Mouse (Mus musculus): ENCODE measurements at regions not wholly inside any gene's neighbourhood (a gene's known extent, or its start where the extent isn't known, plus 50 kb on each side); places are given as distances from the start of the nearest gene placed in this dataset.
A peak's percentile ranks its signal among the peaks of the same experiment; 100 is the strongest.

DNA sequence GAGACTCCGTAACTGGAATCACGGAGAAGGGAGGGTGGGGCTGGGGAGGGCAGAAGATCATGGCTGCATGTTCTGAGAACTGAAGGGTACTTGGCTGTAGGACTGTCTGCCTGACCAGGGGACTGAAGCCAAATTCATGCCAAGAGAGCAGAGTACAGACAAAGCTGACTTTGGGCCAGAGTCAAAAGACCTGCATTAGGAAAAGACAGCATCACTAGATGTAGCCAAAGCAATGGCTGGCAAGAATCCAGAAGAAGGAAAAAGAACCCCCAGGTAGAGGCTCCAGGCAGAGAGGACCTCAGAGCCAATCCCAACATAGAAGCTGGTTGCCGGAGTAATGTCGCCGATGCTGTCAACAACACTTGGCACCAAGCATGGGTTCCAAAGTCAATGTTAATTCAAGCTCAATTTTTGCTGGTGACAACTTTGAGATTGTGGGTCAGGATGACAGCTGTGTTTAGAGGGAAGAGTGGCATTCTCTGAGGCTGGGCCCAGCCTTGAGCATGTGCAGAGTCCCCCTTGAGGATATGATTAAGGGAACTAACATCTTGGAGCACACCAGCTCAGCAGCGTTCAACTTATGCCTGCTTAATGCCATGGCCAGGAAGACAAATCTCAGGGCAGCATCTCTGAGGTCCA is 124.7 kb downstream of the Erv3 start:
- no peak for DNase-seq (ENCODE audit: low spot score in 2 of 2)

DNA sequence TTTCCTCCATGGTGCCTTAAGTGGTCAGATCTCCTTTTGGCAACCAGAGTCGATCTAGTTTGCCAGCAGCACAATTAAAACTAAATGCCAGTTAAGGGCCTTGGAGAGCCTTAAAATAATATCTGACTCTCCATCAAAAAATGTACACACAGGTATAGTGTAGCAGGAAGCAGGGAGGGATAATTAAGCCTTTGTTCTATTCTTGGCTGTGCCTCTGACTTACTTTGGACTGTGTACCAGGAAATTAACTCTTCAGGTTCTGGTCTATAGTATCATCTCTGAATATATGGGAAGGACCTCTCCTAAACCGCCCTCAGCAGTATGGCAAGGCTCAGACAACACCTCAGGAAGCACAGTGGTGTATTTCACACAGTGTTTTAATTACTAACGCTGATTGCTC is 133.0 kb downstream of the Erv3 start:
- DNase-seq (ENCODE audit: low spot score in 2 of 2): no peak

DNA sequence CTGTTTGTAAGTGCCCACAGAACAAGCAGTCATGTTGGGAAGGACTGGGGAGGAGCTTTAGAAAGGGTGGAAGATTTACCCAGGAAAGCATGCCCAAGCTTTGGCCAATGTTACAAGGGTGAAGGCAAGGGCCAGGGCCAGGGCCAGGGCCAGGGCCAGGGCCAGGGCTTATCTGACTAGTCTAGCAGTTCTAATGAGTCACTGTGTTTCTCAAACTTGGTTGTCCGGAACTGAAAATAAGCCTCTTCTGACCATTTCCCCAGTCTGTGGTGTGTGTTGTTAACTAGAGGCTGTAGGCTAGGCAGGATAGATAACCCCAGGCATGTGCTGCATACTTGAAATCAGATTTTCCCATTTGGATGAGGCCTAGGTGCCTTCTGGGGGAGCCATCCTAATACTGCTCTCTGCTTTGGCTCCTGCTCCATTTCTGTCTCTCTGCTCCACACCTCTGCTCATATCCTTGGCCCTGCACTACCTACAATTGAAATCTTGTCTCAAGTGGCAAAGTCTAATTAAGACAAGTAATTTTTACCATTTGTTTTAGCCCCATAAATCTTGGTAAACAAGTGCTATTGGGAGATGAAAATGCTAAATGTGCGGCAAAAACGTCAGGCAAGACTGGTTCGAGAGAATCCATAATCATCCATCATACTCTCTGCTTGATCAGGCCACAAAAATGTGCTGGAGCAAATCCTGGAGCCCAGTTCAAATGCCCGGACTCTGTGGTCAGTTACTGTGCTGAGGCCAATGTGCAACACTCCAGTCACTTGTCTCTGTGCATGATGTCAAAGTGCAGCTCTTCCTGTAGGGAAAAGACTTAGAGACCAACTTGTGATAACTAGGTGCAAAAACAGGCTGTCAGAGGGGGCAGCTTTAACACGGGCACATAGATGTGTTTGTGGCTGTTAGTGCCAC is 137.7 kb downstream of the Erv3 start:
- no peak for DNase-seq (ENCODE audit: low spot score in 2 of 2)

DNA sequence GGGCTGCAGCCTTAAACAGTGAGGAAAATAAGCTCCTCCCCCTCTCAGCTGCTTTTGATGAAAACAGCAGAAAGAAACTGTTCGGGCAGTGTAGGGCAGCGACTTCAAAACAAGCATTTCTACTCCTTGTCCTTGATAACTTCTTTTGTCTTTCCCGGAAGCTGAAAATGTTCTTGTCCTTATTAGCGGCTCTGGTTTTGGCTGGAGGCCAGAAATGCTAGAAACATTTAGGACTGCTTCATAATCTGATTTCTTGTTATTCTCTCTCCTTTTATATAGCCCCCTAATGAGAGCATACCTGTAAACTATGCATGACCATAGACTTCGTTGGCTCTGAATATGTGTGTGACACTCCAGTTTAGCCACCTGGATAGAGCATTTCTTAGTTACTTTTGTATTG is 142.0 kb downstream of the Erv3 start:
- DNase-seq (ENCODE audit: low spot score in 2 of 2): no peak

DNA sequence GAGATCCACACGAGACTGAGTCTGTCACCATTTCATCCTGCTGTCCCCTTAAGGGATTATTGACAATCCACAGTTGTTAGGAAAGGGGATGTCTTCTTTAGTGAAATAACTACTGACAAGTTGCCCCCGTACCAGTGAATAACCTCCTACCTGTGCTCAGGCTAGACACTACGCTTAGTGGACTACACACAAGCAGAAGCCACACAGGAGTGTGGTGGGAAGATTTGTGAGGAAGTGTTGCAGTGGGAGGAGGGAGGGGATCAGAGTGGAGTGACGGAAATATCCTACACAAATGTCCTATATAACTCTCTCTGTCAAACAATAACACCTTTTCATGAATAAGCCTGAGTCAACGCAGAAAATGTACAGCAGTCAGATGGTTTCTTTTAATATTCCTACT is 142.7 kb downstream of the Erv3 start:
- no peak for DNase-seq (ENCODE audit: low spot score in 2 of 2)

DNA sequence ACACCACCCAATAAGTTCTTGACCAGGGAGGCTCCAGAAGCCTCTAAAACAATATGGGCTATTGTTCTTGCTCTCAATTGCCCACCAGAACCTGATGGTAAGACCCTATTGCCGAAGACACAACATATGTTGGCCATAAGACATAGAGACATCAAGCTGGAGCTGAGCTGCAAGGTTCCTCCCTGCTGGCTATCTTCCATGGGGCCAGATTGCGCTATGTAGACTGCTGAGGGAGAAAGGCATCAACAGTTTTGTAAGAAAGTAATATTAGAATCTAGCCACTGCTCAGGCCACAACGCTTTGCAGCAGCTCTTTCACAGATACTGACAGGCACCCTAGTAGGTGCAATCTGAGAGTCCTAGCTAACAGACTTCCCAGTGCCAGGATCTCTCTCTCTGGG is 144.2 kb downstream of the Erv3 start:
- DNase-seq (ENCODE audit: low spot score in 2 of 2): no peak

DNA sequence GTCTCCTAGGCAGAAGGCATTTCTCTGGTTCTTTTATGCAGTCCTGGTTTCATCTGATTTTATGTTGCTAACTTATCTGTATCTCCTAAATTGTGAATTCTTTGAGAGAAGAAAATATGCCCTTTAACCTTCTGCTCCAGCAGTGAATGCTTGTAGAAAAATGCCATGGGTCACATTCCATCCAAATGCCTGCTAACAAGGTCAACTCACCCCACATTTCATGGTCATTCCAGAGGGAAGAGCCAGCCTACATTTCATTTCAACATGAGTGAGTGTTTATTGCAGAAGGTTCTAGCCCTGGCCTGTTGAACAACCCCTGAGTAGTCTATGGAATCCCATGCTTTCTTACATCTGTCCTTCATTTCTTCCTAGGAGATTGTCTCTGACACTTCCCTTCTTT is 147.7 kb downstream of the Erv3 start:
- no peak for DNase-seq (ENCODE audit: low spot score in 2 of 2)

DNA sequence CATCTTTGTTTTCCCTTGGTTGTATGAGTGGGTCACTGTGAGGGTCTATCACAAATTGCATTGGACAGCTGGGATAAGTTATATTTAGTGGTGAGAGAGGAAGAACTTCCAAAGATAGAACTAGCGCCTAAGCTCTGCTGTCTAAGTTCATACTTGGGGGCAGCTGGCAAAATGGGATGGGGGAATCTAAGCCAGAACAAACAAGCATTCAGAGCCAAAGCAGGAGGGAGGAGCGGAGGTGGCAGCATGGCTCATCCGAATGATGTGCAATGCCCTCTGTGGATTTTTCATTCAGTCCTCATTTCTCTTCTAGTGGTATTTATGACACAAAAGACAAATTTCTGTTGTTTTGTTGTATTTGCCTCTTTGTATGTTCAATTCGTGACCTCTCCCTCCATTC is 144.5 kb upstream of the Adra1d start:
- no peak for DNase-seq (ENCODE audit: low spot score in 2 of 2)

DNA sequence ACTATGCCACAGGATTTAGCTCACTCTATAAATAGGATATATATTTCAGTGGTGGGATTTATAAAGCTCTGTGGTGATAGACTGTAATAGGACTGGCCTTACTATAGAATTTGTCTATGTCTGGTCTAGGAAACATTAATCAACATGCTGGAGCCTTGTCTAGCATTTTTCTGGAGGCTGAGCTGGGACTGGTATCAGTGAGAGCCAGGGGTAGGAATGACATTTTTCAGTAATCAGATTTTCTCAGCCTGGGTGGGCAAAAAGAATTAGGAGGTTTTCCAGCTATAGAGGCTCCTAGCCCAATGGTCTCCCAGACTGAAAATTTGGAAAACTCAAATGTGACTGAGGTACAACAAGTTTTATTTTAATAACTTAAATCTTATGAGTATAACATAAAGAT is 142.3 kb upstream of the Adra1d start:
- DNase-seq (ENCODE audit: low spot score in 2 of 2): no peak

DNA sequence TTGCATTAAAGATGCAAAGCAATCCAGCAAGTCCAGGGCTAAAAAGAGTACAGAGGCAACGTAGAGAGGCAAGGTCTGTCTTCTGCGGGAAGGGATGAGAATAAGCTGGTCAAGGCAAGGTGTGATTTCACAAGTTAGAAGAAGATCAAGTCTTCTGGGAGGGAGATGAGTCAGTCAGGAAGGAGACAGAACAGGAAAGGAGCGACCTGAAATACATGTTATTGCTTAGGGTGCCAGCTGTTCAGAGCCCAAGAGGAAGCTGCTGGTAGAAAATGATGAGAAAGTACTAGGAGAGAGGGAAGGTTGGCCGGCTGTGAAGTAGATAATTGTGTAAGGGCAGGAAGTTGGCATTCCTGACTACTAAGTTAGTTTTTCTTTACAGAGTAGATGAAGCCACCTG is 140.1 kb upstream of the Adra1d start:
- DNase-seq (ENCODE audit: low spot score in 2 of 2): no peak

DNA sequence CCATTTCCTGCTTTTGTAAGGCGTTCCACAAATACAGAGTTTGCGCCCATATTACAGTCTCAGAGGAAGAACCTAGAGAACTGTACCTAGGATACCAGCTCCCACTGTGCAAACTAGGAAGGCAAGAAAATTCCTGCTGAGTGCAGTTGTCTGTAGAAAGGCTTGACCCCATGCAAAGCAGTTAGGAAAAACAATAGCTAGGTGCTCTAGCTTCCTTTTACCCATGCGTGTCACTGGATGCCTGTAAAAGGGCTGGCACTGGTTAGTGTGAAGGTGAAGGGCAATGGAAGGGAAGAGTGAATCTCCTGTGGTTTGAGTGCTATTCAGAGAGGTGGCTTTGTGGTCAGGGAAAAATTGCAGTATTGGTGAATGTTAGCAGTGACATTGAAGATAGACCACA is 137.7 kb upstream of the Adra1d start:
- DNase-seq (ENCODE audit: low spot score in 2 of 2): no peak

DNA sequence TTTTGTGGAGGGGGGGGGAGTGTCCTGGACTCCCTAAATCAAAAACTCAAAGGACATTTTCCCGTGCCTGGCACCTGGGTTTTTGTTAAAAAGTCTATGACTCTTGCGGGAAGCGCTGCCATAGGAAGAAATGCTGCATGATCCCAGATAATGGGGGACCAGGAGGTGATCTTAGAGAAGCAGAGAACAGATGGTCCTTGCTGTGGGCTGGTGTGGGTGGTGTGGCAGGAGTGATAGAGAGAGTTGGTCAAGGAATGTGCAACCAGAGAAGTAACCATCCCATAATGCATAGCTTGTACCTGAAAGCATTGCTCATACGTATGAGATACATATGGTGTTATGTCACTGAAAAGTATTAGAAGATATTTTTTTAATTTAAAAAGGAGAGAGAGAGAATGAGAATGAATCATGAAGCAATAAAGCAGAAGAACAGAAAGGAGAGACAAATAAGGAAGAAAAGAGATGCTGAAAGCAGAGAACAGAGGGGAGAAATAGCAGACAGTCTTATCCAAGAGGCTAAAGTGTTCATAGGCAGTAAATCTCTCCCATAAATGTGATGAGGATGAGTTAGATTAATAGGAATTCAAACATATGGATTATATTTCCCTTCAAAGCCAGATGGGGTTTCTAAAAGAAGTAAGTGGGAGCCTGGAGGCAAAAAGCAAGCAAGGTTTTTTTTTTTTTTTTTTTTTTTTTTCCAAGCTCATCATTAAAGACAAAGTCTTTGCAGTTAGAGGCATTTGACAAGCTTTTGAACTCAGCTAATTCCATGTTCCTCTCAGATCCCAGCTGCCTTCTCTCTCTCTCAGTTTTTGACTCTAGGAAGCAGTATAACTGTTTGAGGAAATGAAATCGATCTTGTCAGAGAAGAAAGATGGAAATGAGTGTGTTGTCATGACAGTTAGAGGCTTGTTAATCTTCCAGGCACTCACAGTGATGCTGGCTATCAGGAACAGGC is 136.2 kb upstream of the Adra1d start:
- no peak for DNase-seq (ENCODE audit: low spot score in 2 of 2)

DNA sequence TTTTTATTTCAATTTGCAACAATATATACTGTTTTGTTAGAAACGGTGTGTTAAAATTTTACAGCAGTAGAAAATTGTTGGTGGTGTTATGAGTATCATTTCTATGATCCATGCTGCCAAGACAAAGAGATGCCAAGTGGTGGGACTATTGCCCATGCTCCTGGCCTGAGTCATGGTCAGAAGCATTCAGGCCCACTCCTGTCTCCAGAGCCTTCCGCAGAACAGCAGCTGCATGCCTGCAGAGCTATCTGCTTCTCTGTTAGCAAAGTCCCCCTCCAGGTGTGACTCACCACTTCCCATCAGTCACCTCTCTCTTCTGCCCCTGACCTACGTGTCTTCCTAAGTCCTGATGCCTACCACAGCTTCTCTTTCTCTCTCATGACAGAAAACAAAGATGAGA is 134.2 kb upstream of the Adra1d start:
- DNase-seq (ENCODE audit: low spot score in 2 of 2): no peak

DNA sequence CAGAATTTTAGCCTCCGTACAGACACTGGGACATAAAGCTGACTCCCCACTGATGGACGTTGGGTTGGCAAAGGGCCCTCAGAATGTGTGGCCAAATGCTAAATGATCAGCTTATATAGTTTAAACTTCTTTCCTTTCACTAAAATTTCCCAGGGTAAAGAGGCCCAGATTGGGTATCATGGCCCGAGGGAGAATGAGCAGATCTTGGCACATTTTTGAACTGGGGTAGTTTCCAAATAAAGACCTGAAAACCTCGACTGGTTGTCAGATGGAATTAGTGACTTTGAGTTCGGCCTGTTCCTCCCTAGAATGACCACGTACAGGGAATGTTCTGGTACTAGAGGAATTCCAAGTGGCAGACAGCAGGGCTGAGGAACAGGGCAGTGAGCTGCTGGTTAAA is 127.9 kb upstream of the Adra1d start:
- no peak for DNase-seq (ENCODE audit: low spot score in 2 of 2)

DNA sequence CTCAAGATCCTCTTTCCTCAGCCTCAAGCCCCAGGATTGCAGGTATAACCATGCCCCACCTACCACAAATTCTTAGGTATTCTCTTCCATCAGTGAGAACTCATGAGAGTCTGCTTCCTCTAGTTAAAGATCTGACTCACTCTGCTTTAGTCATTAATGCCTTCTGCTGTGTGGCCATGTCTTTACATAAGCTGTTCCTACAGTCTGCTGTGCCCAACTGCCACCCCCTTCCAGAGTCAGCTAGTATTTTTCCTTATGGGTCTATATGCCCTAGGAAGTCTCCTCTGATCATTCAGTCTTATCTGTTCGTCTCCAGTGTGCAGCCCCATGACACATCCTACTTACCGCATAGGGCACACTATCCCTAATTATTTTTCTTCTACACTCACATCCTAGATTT is 126.2 kb upstream of the Adra1d start:
- no peak for DNase-seq (ENCODE audit: low spot score in 2 of 2)

DNA sequence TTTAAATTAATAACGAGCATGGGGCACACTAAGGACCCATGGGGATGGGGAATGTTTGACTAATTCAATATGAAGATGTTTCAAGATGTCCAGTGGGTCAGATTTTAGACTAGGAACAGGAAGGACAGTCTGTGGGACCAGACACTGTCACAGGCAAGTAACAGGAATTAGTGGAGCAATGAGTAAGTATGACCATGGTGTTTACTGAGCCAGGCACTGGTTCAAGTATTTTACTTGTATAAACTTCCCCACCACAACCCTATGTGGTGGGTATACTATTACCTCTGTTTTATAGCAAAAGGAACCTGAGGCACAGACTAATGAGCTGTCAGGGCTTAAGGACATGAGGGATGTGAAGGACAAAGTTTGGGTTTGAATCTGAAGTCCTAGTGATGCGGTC is 125.4 kb upstream of the Adra1d start:
- DNase-seq (ENCODE audit: low spot score in 2 of 2): no peak

DNA sequence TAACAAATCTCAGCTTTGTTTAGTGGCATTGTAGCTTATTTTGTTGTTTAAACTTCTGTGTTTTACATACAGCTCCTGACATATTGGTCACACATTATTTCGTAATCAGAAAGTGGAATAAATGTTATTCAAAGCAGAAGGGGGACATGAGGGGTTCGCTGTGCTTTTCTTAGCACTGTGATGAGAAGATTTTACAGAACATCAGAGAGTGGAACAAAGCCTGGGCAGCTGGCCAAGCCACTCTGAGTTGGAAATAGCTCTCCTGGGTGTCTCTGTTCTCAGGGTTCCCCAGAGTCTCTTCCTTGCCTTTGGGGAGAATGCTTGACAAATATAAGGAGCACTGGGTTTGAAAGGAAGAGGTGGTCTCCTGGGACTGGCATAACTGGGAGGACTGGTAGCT is 124.7 kb upstream of the Adra1d start:
- peak; percentile 28 to 67 for DNase-seq (ENCODE audit: low spot score in 2 of 2)

DNA sequence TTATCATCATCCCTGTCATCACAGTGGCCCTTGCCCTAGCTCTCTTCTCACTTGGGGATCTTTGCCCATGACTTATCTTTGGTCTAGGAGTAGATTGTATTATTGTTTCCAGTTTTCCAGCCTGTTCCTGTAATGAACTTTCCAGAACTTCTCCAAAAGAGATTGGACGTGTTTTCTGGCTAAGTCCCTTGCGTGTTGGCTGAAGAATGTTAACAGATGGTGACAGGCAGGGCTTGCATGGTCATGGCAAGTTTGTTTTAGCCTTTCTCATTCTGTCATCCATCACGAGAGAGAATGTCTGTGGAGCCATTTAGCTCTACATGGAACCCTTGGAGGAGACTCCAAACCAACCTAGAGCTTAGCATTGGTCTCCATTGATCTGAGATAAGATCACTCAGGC is 123.2 kb upstream of the Adra1d start:
- no peak for DNase-seq (ENCODE audit: low spot score in 2 of 2)

DNA sequence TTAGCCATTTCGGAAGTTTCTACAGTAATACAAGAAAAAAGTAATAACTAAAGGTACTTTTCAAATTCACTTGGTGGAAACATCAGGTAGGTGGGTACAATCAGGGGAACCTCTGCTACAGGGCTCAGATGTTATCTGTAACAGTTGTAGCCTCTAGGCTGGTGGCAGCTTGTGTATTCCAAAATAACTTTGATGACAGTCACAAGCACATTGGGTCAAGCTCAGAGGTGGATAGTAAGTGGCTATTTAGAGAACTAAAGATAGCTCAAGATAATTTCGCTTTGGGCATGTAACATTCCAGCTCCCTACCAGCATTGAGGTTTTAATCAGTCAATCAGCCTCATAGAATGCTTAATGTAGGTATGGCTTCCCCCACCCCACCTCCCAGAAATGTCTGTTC is 121.7 kb upstream of the Adra1d start:
- DNase-seq (ENCODE audit: low spot score in 2 of 2): no peak

DNA sequence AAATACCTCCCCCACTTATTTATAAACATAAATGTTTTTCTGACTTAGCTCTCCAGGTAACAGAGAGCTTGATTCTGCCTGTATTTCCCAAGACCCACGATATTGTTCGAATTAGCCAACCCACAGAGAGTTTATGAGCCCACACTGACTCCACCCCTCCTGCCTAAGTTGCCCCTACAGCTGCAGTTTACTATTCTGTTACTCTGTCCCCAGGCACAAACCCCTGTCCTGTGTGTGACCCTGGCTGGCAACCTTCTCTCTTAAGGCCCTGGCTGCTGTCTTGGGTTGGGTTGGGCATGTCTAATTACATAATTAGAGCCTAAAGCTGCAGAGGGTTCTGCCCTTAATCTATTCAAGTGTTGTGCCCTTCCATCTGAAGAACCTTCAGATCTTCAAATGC is 116.4 kb upstream of the Adra1d start:
- no peak for DNase-seq (ENCODE audit: low spot score in 2 of 2)

DNA sequence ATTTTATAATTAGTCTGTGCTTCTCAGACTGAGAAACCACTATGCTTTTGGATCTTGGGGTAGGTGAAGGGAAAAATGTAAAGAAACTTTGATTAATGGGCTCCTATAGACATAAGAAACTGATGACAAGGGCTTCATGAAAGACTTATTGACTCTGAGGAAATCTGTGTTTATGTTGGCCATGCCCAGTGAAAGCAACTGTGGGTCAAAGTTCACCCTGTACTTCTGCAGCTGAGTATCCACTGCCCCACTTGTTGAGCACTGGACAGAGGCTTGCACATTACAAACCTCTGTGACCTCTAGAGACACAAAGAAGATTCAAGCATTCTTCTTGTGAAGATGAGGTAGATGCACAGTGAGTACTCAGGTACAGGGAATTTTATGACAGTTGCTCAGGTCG is 114.7 kb upstream of the Adra1d start:
- DNase-seq (ENCODE audit: low spot score in 2 of 2): no peak

DNA sequence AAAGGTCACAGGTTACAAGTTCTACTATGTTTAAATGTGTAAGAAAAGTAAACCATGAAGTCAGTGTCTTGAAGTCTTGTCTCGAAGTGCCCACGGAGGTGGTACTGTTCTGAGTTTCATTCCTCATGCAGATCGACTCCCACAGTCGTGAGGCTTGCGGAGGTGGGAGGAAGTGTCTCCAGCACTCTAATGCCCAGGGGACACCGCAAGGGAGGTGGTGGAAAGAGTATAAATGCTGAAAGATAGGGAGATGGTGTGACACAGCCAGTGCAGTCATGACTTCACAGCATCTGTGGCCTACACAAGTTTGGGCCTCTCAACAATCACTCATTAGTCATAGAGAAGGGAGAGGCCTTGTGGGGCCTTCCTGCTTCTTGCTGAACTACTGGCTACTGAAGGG is 112.8 kb upstream of the Adra1d start:
- no peak for DNase-seq (ENCODE audit: low spot score in 2 of 2)

All from frontal cortex, postnatal 14 days (tissue).